Mouse (Mus musculus): ENCODE data around the gene Mrps23.
"Not testable (repeated sequence)": the region's sequence is repeated elsewhere in the genome, so short reads cannot be mapped to it uniquely, and the experiment has no call there.

The Mrps23 gene

GRCm38 (mm10) chr11:88173386-88174025 is 30.7 kb upstream of the Mrps23 start:
- DNase-seq (ENCODE audit: extremely low read depth, low read depth, low spot score): no peak

DNA sequence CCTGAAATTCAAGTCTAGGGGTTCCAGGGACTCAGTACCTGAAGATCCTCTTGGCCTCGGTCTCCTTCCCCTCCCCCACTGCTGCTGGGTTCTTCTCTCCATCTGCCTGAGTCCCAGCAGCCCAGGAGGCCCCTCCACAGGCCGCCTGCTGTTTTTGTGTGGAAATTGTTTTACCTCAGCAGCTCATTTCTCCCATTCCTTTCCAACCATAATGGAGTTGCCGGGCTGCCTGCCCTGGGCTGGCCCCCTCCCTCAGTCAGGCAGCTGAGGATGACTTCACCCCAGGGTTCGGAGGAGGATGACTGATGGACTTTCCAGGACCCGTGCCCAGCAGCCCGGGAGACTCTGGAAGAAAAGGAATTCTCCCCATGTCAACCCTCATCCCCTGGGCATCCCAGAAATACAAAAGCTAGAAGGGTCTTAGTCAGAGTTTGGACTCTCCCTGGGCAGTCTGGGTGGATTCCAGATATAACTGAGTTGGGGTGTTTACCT is 23.7 kb upstream of the Mrps23 start:
- DNase-seq (ENCODE audit: extremely low read depth, low read depth, low spot score): no peak

DNA sequence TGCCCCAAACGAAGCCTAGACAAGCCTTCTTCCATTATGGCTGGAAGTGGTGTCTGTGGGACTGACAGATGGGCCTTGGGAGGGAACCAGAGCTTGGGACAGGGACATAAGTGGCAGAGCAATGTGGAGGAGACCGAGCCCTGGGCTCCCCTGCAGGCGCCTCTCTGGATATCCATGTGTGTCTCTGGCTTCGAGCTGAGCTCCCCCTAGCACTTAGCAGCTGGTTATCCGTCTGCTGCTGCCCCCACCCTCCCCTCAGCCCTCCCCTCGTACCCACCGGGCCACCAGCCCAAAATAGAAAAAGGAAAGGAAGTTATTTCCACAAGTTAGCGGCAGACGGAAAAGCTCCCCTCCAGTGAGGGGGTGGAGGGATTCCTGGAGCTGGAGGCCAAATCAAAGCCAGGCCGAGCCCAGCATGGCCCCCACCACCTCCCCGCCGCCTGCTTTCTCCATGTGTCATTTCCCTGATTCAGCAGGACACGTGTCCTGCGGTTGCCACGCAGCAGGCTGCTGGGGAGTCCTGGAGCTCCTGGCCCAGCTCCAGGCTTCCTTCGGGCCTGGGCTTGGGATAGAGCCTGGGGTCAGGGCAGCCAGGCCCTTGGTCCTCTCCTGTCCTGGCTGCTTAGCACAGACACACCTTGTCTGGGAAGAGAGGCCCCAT is 23.1 kb upstream of the Mrps23 start:
- DNase-seq (ENCODE audit: extremely low read depth, low read depth, low spot score): no peak

GRCm38 (mm10) chr11:88184632-88185180 is 19.5 kb upstream of the Mrps23 start:
- DNase-seq (ENCODE audit: extremely low read depth, low read depth, low spot score): no peak

DNA sequence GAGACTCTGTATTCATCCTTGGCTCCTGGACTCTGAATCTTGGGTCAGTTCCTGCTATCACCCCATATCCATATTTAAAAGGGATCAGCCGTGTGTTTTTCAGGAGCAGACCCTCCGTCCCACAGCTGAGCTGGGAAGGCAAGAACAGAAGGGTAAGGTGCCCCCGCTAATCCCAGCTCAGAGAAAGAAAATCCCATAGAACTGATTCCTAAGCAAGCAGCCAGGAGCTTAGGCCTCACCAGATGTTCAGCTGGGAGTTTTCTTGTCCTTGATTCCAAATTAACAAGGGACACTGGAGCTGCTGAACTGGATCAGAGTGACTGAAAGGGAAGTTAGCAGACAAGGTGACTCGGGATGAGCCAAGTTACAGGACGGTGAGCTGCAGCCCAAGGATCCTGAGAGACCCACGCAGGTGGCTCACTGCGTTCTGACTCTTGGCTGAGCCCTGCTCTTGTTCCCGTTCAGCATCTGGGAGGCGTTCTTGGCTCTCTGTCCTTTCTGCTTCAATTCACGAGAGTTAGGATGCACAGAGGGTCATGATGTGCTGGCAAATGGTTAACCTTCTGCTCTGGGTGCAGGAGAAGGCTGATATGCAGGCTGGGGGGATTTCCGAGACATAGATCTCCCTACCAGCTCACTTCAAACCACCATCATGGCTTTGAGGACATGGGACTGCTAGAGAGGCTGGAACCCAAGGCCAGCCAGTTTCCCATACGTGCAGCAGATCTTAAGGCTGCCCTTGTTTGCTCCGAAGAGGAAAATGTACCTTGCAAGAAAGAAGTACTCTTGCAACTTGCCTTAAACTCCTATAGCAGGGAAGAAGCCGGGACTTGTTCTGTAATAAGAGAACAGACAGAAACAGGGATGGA is 17.9 kb upstream of the Mrps23 start:
- DNase-seq (ENCODE audit: extremely low read depth, low read depth, low spot score): no peak

GRCm38 (mm10) chr11:88186947-88187243 is 17.3 kb upstream of the Mrps23 start:
- DNase-seq (ENCODE audit: extremely low read depth, low read depth, low spot score): no peak

DNA sequence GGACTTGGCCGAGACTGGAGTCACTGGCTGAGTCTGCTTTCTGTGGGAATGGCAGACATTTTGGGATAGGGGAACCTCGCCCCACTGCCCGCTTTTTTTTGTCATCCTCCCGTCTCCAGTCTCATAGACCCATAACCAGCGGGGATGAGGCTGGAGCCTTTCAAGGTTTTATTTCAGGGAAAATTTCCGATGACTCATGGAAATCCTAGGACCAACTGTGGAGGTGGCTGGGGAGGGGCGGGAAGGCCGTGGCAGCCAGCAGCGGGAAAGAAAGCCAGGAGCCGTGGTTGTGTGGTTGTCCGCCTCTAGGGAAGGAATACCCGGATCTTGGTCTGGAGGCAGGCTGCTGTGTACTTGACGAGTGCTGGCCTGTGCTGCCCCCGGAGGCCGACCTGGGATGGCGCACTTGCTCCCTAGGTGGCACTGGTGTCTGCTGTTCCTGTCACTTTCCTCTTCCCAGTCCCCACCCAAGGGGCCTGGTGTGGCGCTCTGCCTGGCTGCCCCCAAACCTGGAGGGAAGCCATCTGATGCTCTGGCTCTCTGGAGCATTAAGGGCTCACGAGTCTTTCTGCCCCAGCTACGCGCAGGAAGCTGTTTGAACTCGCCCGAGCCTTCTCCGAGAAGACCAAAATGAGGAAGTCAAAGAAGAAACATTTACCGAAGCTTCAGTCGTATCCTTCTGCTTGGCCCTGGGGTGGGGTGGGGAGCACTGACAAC is 16.6 kb upstream of the Mrps23 start:
- DNase-seq (ENCODE audit: extremely low read depth, low read depth, low spot score): no peak

GRCm38 (mm10) chr11:88188216-88188615 is 16.0 kb upstream of the Mrps23 start:
- DNase-seq (ENCODE audit: extremely low read depth, low read depth, low spot score): no peak

- DNase-seq (ENCODE audit: extremely low read depth, low read depth, low spot score): no peak
These were observed 15.6 kb upstream of the Mrps23 start for GRCm38 (mm10) chr11:88188635-88189034.

- no peak for DNase-seq (ENCODE audit: extremely low read depth, low read depth, low spot score)
These were observed 11.6 kb upstream of the Mrps23 start for GRCm38 (mm10) chr11:88192595-88192994.

- no peak for DNase-seq (ENCODE audit: extremely low read depth, low read depth, low spot score)
These were observed 10.9 kb upstream of the Mrps23 start for GRCm38 (mm10) chr11:88193098-88193823.

DNA sequence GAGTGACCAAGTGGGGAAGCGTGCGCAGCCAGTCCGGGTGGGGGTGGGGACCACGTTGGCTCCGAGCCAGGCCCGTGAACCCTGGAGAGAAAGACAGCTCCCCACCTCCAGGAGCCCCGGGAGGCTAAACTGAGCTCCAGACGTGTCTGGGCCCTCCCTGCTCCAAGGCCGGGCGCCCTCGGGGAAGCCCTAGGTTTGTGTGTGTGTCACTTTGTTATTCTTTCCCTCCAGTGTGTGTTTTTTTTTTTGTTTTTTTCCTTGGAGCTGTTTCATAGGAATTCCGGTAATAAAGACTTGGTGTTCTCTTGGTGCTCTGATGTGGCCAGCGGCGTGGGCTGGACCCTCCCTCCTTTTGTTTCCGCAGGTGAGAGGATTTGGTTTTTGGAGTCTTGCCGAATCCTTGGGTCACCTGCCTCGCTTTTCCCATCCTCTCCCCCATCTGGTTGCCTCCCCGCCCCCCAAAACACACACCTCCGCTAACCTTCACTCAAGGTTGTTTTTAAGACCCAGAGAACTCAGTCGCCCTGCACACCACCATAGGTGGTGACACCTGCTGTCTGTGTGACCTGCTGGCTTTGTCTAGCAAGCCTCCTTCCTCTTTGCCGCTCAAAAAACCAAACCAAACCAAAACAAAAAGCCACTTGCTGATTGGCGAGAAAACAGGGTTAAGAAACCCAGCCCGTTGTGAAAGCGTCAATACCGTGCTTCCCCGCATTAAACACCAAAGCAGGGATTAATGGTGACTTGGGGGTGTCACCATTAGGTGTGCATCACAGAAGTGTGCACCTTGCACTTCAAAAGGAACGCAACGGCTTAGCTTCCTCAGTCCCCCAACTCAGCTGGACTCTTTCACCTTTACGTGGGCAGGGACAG is 10.1 kb upstream of the Mrps23 start:
- no peak for DNase-seq (ENCODE audit: extremely low read depth, low read depth, low spot score)

DNA sequence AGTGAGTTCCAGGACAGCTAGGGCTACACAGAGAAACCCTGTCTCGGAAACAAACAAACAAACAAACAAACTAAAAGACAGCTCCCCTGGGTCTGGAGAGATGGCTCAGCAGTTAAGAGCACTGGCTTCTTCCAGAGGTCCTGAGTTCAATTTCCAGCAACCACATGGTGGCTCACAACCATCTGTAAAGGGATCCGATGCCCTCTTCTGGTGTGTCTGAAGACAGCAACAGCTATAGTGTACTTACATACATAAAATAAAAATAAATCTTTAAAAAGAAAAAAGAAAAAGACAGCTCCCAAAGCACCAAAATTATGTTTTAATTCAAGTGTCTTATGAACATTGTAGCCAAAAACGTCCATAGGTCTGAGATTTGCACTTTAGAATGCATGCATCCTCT is 8.5 kb upstream of the Mrps23 start:
- DNase-seq (ENCODE audit: extremely low read depth, low read depth, low spot score): not testable (repeated sequence)

- DNase-seq (ENCODE audit: extremely low read depth, low read depth, low spot score): no peak
These were observed 7.0 kb upstream of the Mrps23 start for GRCm38 (mm10) chr11:88197153-88197576.

DNA sequence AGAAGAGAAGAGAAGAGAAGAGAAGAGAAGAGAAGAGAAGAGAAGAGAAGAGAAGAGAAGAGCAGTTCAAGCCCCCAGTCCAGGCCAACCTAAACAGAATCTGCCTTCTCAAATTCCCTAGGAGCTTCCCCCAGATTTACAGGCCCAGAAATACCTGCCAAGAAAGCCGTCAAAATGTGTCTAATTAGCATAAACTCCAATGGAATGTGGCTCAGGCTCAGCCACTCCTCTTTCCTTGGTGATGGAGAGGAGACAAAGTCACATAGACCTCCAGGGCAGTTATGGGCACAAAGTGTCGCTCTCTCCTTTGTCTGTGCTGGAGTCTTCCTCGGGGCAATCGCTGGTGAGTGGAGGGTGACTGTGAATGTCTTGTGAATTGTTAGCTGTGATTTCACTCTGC is 6.0 kb upstream of the Mrps23 start:
- no peak for DNase-seq (ENCODE audit: extremely low read depth, low read depth, low spot score)

GRCm38 (mm10) chr11:88201172-88201571 is 3.0 kb upstream of the Mrps23 start:
- DNase-seq (ENCODE audit: extremely low read depth, low read depth, low spot score): no peak

- DNase-seq (ENCODE audit: extremely low read depth, low read depth, low spot score): no peak
These were observed 2.1 kb upstream of the Mrps23 start for GRCm38 (mm10) chr11:88202077-88202476.

DNA sequence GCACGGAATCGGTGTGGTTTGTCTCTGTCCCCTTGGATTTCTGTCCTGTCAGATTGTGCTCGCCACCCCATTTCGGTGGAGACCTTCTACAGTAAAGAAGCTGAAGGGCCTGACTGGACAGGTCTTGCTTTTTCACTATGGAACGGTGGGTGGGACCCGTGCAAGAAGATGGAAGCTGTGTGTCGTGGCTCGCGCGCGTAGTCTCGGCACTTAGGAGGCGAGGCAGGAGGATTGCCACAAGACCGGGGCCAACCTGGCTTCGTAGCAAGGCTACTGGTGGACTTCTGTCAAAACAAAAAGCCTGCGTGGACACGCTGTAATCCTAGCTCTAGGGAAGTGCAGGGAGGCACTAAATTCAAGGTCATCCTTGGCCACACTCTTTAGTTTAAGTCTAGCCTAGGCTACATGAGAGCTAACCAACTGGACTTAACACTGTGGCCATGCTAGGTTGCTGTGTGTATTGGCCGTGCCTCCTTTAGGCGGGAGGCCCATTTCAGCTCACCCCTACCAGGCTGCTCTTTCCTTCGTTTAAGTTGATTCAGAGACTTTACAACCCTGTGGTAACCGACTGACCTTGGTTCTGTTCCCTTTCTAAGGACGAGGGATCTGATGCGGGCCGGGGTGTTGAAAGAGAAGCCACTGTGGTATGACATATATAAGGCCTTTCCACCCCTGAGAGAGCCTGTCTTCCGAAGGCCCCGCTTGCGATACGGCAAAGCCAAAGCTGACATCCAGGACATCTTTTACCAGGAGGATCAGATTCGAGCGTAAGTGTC is 593 bp downstream of the Mrps23 start:
- DNase-seq (ENCODE audit: extremely low read depth, low read depth, low spot score): no peak

GRCm38 (mm10) chr11:88206576-88206975 is 2.4 kb downstream of the Mrps23 start:
- not testable (repeated sequence) for DNase-seq (ENCODE audit: extremely low read depth, low read depth, low spot score)

Data from fat pad, adult 2 months (tissue).